Mouse (Mus musculus) kidney, postnatal 4 days (tissue): Measurements from ENCODE around the gene Gm9733.
"Not testable (repeated sequence)": the region's sequence is repeated elsewhere in the genome, so short reads cannot be mapped to it uniquely, and the experiment has no call there.

ENCODE experiments used
- DNase-seq, 2 experiments: peaks; one replicate each; pipeline ENCODE4 v3.0.0; 2021; ENCODE audit warnings: mixed read lengths in 2 of 2

Gm9733 gene

GRCm38 (mm10) chr3:15332063-15332462 lies at the start of gene Gm9733:
Gene Gm9733 (minus strand): TSS chr3:15332302.
- DNase-seq, result no peak

- DNase-seq, result not testable (repeated sequence)
Measured at GRCm38 (mm10) chr3:15355690-15356089, 23.6 kb upstream of the Gm9733 start.

- DNase-seq, result not testable (repeated sequence)
Measured at GRCm38 (mm10) chr3:15350318-15350717, 18.2 kb upstream of the Gm9733 start.

GRCm38 (mm10) chr3:15345606-15346005 lies 13.5 kb upstream of the Gm9733 start:
- DNase-seq, result not testable (repeated sequence)

- DNase-seq, result no peak
Measured at GRCm38 (mm10) chr3:15340287-15340686, 8.2 kb upstream of the Gm9733 start.

- no peak for DNase-seq
Measured at GRCm38 (mm10) chr3:15334182-15334581, 2.1 kb upstream of the Gm9733 start.

GRCm38 (mm10) chr3:15331545-15331944 lies 557 bp downstream of the Gm9733 start:
- no peak for DNase-seq

- DNase-seq, result no peak
Measured at GRCm38 (mm10) chr3:15329549-15329948, 2.6 kb downstream of the Gm9733 start.

- no peak for DNase-seq
Measured at GRCm38 (mm10) chr3:15284424-15285328, 47.4 kb downstream of the Gm9733 start.

- no peak for DNase-seq
Measured at GRCm38 (mm10) chr3:15275899-15276526, 56.1 kb downstream of the Gm9733 start.

- DNase-seq, result no peak
Measured at GRCm38 (mm10) chr3:15264450-15264849, 67.7 kb downstream of the Gm9733 start.

GRCm38 (mm10) chr3:15255726-15256125 lies 76.4 kb downstream of the Gm9733 start:
- no peak for DNase-seq
